Mouse (Mus musculus) erythroblast, embryonic 14.5 days (primary cell): ENCODE measurements around the gene Bicral. TPM values are rescaled to one million over a fixed set of nuclear protein-coding genes. Genes with fewer than 3 reads are reported as not detected.
A peak's percentile ranks its signal among the peaks of the same experiment; 100 is the strongest.
"Not testable (repeated sequence)": the region's sequence is repeated elsewhere in the genome, so short reads cannot be mapped to it uniquely, and the experiment has no call there.

ENCODE experiments used
- H3K27me3 ChIP-seq: 2 replicates; pipeline ENCODE4 v1.6.1; 2012; ENCODE audit warnings: inconsistent platforms; ENCODE audit not compliant: control insufficient read depth
- H3K36me3 ChIP-seq: 2 replicates; pipeline ENCODE4 v1.6.1; 2012; ENCODE audit warnings: mild to moderate bottlenecking, inconsistent platforms; ENCODE audit not compliant: control insufficient read depth
- H3K4me1 ChIP-seq: 2 replicates; pipeline ENCODE4 v1.6.1; 2012; ENCODE audit warnings: inconsistent platforms; ENCODE audit not compliant: control insufficient read depth
- H3K4me3 ChIP-seq: replicated peaks from 2 replicates; pipeline ENCODE3; 2012; ENCODE audit warnings: moderate library complexity, mild to moderate bottlenecking, inconsistent platforms
- H3K9me3 ChIP-seq: 2 replicates; pipeline ENCODE4 v1.6.1; 2012; ENCODE audit warnings: low read length, inconsistent platforms, mixed read lengths; ENCODE audit not compliant: control insufficient read depth
- GATA1 ChIP-seq: IDR thresholded peaks from 2 replicates; pipeline ENCODE4 v1.6.1; 2012; ENCODE audit warnings: low read length, inconsistent platforms, mixed read lengths
- TAL1 ChIP-seq: IDR thresholded peaks from 3 replicates; pipeline ENCODE4 v1.6.1; 2012; ENCODE audit warnings: low read length, inconsistent platforms, mixed read lengths
- polyA plus RNA-seq: library from polyadenylated mRNA; stranded (reverse); fragments of >175 nt; gene quantifications from 2 replicates; pipeline ENCODE4 v1.2.3, GENCODE M21; 2012

Bicral gene
- polyA plus RNA-seq, 1 experiment = 0.33 TPM

GRCm38 (mm10) chr17:46767868-46768267, 90.4 kb downstream of the Bicral start:
- Histone ChIP-seq H3K27me3 (no peaks in the 10 kb centered on the region), H3K4me1 (peaks cover 15% of the 10 kb centered on the region), H3K9me3 (no peaks in the 10 kb centered on the region), H3K4me3 (no peak overlapping the region), H3K36me3 (no peaks in the 10 kb centered on the region; the same call in 1 of the 2 replicates)
- TF ChIP-seq TAL1 = no peak
- TF ChIP-seq GATA1 = no peak

GRCm38 (mm10) chr17:46764916-46765315, 93.4 kb downstream of the Bicral start:
- not testable (repeated sequence) for H3K27me3 ChIP-seq, H3K4me3 ChIP-seq, H3K36me3 ChIP-seq, H3K4me1 ChIP-seq, H3K9me3 ChIP-seq

- Histone ChIP-seq H3K4me1 (no peaks in the 10 kb centered on the region), H3K36me3 (no peaks in the 10 kb centered on the region), H3K4me3 (no peak within 1 kb of the TSS), H3K9me3 (no peaks in the 10 kb centered on the region), H3K27me3 (no peaks in the 10 kb centered on the region)
- no peak for TF ChIP-seq GATA1
- TF ChIP-seq TAL1 = no peak
Observed at GRCm38 (mm10) chr17:46763544-46763943, 94.7 kb downstream of the Bicral start, which contains the start of gene Ptcra. Ptcra (minus strand) TSS chr17:46763712.

GRCm38 (mm10) chr17:46758753-46759152, 99.5 kb downstream of the Bicral start:
- Histone ChIP-seq H3K4me3 (no peak overlapping the region), H3K36me3 (no peaks in the 10 kb centered on the region), H3K4me1 (no peaks in the 10 kb centered on the region), H3K9me3 (peaks cover 5% of the 10 kb centered on the region), H3K27me3 (peaks cover 2% of the 10 kb centered on the region)
- no peak for TF ChIP-seq TAL1
- TF ChIP-seq GATA1 = no peak

DNA sequence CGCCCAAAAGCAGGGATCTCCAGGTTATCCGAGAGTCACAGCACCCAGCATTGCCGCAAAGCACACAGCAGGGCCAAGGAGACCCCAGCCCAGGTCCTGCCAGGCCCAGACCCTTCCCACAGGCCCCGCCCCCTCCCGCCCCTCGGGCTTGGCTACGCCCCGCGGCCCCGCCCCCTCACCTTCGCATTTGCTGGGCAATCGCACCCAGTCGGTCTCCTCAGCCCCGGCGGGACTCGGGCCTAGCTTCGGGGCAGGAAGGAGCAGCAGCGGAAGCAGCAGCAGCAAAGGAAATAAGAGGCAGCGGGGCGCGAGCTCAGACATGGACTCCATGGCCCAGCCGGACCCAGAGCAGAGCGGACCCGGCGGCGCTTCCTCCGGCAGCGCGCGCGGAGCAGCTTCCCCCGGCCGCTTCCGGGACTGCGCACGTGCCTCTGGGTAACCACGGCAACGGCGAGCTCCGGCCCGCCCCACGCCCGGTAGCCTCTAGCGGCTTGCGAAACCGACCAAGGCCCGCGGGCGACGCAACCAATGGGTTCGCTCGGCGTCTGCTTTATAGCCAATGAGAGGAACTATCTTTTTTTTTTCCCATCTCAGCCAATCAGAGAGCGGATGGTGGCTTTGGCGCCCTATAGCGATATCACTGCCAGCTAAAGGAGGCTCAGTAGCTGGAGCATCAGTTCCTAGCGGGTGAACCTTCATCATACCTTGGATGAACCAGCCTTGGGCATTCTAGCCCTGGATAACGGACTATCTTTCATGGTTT, 106.3 kb downstream of the Bicral start, which contains the start of gene Cnpy3:
Cnpy3 (minus strand) TSS at position 421 of the 763 bp plus-strand sequence.
- TF ChIP-seq GATA1 = no peak
- TF ChIP-seq TAL1 = no peak

GRCm38 (mm10) chr17:46751056-46751793, 107.1 kb downstream of the Bicral start:
- Histone ChIP-seq H3K4me3 (peak overlapping the region; percentile 87), H3K4me1 (peaks cover 26% of the 10 kb centered on the region), H3K27me3 (peaks cover 2% of the 10 kb centered on the region; the same call in 1 of the 2 replicates), H3K9me3 (peaks cover 5% of the 10 kb centered on the region), H3K36me3 (peaks cover 18% of the 10 kb centered on the region)
- TF ChIP-seq GATA1 (no peak), TAL1 (no peak)

More for the DNA sequence above, 106.3 kb downstream of the Bicral start, which contains the start of gene Cnpy3:
- Histone ChIP-seq H3K4me3 (peak within 1 kb of the TSS; percentile 87), H3K4me1 (peaks cover 26% of the 10 kb centered on the region), H3K9me3 (peaks cover 5% of the 10 kb centered on the region), H3K27me3 (peaks cover 2% of the 10 kb centered on the region), H3K36me3 (peaks cover 12% of the 10 kb centered on the region)

DNA sequence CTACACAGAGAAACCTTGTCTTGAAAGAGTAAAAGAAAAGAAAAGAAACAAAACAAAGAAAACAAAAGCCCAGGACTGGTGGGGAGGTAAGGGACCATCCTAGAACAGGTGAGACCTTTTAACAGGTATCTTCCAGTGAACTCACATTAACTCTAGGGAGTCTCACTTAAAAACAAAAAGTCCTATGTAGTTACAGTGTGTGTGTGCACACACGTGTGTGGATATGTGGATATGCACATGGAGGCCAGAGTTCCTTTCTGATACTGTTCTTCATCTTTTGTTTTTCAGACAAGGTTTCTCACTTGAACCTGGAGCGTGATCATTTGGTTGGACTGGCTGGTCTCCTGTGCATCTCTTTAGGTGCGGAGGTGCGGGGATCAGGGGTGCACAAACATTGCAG, 107.7 kb downstream of the Bicral start:
- TF ChIP-seq GATA1 (0 out of 2 replicates have a peak, but pooled peaks have one; percentile 26), TAL1 (no peak)
- Histone ChIP-seq H3K4me3 (peak overlapping the region; percentile 87), H3K4me1 (peaks cover 26% of the 10 kb centered on the region), H3K27me3 (no peaks in the 10 kb centered on the region), H3K9me3 (peaks cover 5% of the 10 kb centered on the region), H3K36me3 (peaks cover 24% of the 10 kb centered on the region)

DNA sequence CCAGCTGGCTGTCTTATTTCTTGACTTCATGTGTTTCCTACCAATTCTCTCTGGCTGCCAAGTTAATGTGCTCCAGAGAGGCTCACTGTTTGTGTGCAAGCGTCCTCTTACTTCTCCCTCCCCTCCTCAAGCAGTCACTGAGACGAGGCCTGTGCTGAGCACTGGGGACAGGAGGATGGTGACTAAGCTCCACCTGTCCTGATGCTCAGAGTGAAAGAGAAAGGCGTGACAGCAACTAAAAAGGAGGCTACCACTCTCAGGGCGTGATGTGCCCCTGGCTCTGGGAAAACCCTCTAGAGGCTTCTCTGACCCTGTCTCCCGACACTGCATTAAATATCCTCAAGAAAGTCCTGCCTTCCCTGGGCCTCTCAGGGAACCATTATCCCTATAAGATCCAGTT, 109.0 kb downstream of the Bicral start:
- Histone ChIP-seq H3K36me3 (peaks cover 32% of the 10 kb centered on the region), H3K4me3 (no peak overlapping the region), H3K9me3 (no peaks in the 10 kb centered on the region), H3K4me1 (peaks cover 26% of the 10 kb centered on the region), H3K27me3 (no peaks in the 10 kb centered on the region)
- no peak for TF ChIP-seq TAL1
- no peak for TF ChIP-seq GATA1

Other genes with a start within 250 kb of the Bicral start
- 0.03 and 0.04 TPM in 2 replicates for gene Ptk7, start 229.0 kb downstream of the Bicral start, polyA plus RNA-seq
- 2.0 TPM in 2 replicates for gene Klc4, start 212.5 kb downstream of the Bicral start, polyA plus RNA-seq
- gene Mrpl2, start 212.3 kb downstream of the Bicral start, polyA plus RNA-seq = 34.1 and 35.9 TPM in 2 replicates
- gene Cul7, start 208.1 kb downstream of the Bicral start, polyA plus RNA-seq = 1.3 and 2.3 TPM in 2 replicates
- 2.0 and 2.6 TPM in 2 replicates for gene Rrp36, start 184.1 kb downstream of the Bicral start, polyA plus RNA-seq
- gene Mea1, start 179.7 kb downstream of the Bicral start, polyA plus RNA-seq = 13.0 and 13.9 TPM in 2 replicates
- gene Klhdc3, start 177.6 kb downstream of the Bicral start, polyA plus RNA-seq = 21.0 and 23.8 TPM in 2 replicates
- 7.4 and 7.5 TPM in 2 replicates for gene Ppp2r5d, start 153.4 kb downstream of the Bicral start, polyA plus RNA-seq
- 1.5 and 1.7 TPM in 2 replicates for gene Pex6, start 147.0 kb downstream of the Bicral start, polyA plus RNA-seq
- 0.05 TPM in 1 of 2 replicates, not detected in the other for gene Gnmt, start 129.3 kb downstream of the Bicral start, polyA plus RNA-seq
- gene Cnpy3, start 106.3 kb downstream of the Bicral start, polyA plus RNA-seq = 3.0 and 3.2 TPM in 2 replicates
- not detected in 2 replicates for gene Ptcra, start 94.8 kb downstream of the Bicral start, polyA plus RNA-seq
- 6.8 and 7.8 TPM in 2 replicates for gene 2310039H08Rik, start 85.8 kb downstream of the Bicral start, polyA plus RNA-seq
- 0.31 and 0.42 TPM in 2 replicates for gene Rpl7l1, start 75.8 kb downstream of the Bicral start, polyA plus RNA-seq
- 2.2 and 2.3 TPM in 2 replicates for gene Tbcc, start 32.2 kb upstream of the Bicral start, polyA plus RNA-seq
- not detected in 2 replicates for gene Prph2, start 52.0 kb upstream of the Bicral start, polyA plus RNA-seq
- gene Ubr2, start 152.1 kb upstream of the Bicral start, polyA plus RNA-seq = 0.59 and 0.64 TPM in 2 replicates